Mouse (Mus musculus) cerebellum, adult 2 months (tissue): Measurements from ENCODE around the gene S1pr3. TPM values are rescaled to one million over a fixed set of nuclear protein-coding genes. Genes with fewer than 3 reads are reported as not detected.

Experiments used
- DNase-seq, 2 experiments: peaks; one replicate each; pipeline ENCODE4 v3.0.0; 2021
- H3K27ac ChIP-seq: fragments of 200-500 bp; 2 replicates; pipeline ENCODE4 v1.5.1; 2012; ENCODE audit warnings: low read length, control low read depth, inconsistent platforms; ENCODE audit not compliant: insufficient read depth
- H3K27me3 ChIP-seq: fragments of 200-500 bp; 2 replicates; pipeline ENCODE4 v1.6.1; 2012; ENCODE audit warnings: inconsistent platforms, mild to moderate bottlenecking, low read length, moderate library complexity; ENCODE audit not compliant: control insufficient read depth, insufficient read depth
- H3K4me1 ChIP-seq: fragments of 200-500 bp; 2 replicates; pipeline ENCODE4 v1.6.1; 2011; ENCODE audit warnings: low read length; ENCODE audit not compliant: control insufficient read depth, insufficient read depth
- H3K4me3 ChIP-seq: fragments of 200-500 bp; replicated peaks from 2 replicates; pipeline ENCODE3; 2011; ENCODE audit warnings: mild to moderate bottlenecking, low read depth, low read length, control low read depth; ENCODE audit not compliant: insufficient read depth
- CTCF ChIP-seq: fragments of 200-500 bp; IDR thresholded peaks from 2 replicates; pipeline ENCODE4 v1.5.1; 2011; ENCODE audit warnings: low read depth, mild to moderate bottlenecking, control low read depth, low read length, moderate library complexity, borderline replicate concordance; ENCODE audit not compliant: insufficient read depth
- POLR2A ChIP-seq: fragments of 200-500 bp; IDR thresholded peaks from 2 replicates; pipeline ENCODE4 v1.6.1; 2011; ENCODE audit warnings: low read length, control low read depth, borderline replicate concordance; ENCODE audit not compliant: insufficient read depth
- WGBS: fragments of 180-500 bp; shearing (Covaris S2); methylation state at CpG from one replicate; pipeline ENCODE4 v1.1.7; 2018; 5-methylcytosine and 5-hydroxymethylcytosine counted together
- polyA plus RNA-seq: library from polyadenylated mRNA; depleted of rRNA; stranded (reverse); fragments of >200 nt; gene quantifications from 2 replicates; pipeline ENCODE4 v1.2.3, GENCODE M21; 2012

The S1pr3 gene
- polyA plus RNA-seq, 1 experiment = 3.5 TPM

GRCm38 (mm10) chr13:51374026-51374807 lies 34.2 kb upstream of the S1pr3 start:
- H3K27me3 ChIP-seq = no peaks in the 10 kb centered on the region
- no peak for DNase-seq
- TF ChIP-seq POLR2A = no peak
- no peak for TF ChIP-seq CTCF
- no peak overlapping the region for H3K27ac ChIP-seq
- H3K4me1 ChIP-seq = no peaks in the 10 kb centered on the region
- H3K4me3 ChIP-seq = no peak overlapping the region
- 78% methylated on average over 21 of the region's 21 CpGs for WGBS

DNA sequence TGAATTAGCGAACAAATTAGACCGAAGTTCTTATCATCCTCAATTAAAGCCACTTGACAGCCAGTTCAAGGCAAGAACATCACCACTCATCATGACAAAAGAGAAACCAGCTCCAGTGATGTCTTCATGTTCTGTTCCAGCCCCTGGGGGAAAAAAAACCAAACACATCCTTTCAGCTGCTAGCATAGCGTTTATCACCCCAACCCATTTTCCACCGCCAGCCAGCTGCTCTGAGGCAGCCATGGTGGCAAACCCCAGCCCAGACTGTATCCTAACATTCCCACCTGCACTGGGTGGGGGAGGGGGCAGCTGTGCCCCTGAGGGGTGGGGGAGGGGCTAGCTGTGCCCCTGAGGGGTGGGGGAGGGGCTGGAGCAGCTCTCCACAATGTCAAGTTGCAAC lies 30.3 kb upstream of the S1pr3 start:
- DNase-seq = no peak
- Histone ChIP-seq H3K27me3 (no peaks in the 10 kb centered on the region), H3K4me1 (no peaks in the 10 kb centered on the region), H3K27ac (no peak overlapping the region), H3K4me3 (no peak overlapping the region)
- TF ChIP-seq POLR2A = no peak
- no peak for TF ChIP-seq CTCF
- WGBS = 53% methylated on average over 4 of the region's 4 CpGs

DNA sequence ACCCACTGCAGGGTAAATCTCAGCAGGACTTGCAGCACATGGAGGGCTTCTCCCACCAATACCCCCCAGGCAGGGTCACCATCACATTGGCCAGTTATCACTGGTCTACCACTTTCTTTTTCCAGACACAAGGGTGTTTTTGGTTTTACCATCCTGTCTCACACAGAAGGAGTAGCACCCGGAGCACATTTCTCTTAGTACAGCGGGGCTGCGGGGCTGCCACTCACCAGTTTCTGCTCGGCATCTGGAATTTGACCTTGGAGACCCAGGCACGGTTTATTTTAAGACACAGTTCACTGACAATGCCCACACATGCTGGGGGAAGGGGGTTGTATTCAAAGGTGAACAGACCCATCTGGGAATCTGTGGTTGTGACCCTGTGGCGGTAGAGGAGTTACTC lies 28.8 kb upstream of the S1pr3 start:
- 35% methylated on average over 6 of the region's 6 CpGs for WGBS
- TF ChIP-seq POLR2A (no peak), CTCF (no peak)
- no peaks in the 10 kb centered on the region for H3K4me1 ChIP-seq
- no peak for DNase-seq
- no peaks in the 10 kb centered on the region for H3K27me3 ChIP-seq
- H3K27ac ChIP-seq = no peak overlapping the region
- no peak overlapping the region for H3K4me3 ChIP-seq

GRCm38 (mm10) chr13:51381498-51381897 lies 26.9 kb upstream of the S1pr3 start:
- TF ChIP-seq CTCF = no peak
- no peak for TF ChIP-seq POLR2A
- H3K4me1 ChIP-seq = no peaks in the 10 kb centered on the region
- 92% methylated on average over 6 of the region's 6 CpGs for WGBS
- no peak for DNase-seq
- H3K4me3 ChIP-seq = no peak overlapping the region
- H3K27ac ChIP-seq = no peak overlapping the region
- no peaks in the 10 kb centered on the region for H3K27me3 ChIP-seq

- Histone ChIP-seq H3K27ac (no peak overlapping the region), H3K4me3 (no peak overlapping the region), H3K4me1 (no peaks in the 10 kb centered on the region), H3K27me3 (no peaks in the 10 kb centered on the region)
- 88% methylated on average over 2 of the region's 2 CpGs for WGBS
- TF ChIP-seq POLR2A (no peak), CTCF (no peak)
- no peak for DNase-seq
Observed at GRCm38 (mm10) chr13:51384899-51385298, 23.5 kb upstream of the S1pr3 start.

- H3K27me3 ChIP-seq = no peaks in the 10 kb centered on the region
- no peak overlapping the region for H3K27ac ChIP-seq
- WGBS = 72% methylated on average over 4 of the region's 4 CpGs
- no peak for DNase-seq
- no peak overlapping the region for H3K4me3 ChIP-seq
- no peaks in the 10 kb centered on the region for H3K4me1 ChIP-seq
- TF ChIP-seq POLR2A (no peak), CTCF (no peak)
Observed at GRCm38 (mm10) chr13:51387908-51388307, 20.5 kb upstream of the S1pr3 start.

- TF ChIP-seq POLR2A (no peak), CTCF (no peak)
- Histone ChIP-seq H3K4me1 (no peaks in the 10 kb centered on the region), H3K27ac (no peak overlapping the region), H3K4me3 (no peak overlapping the region), H3K27me3 (no peaks in the 10 kb centered on the region)
- WGBS = 71% methylated on average over 4 of the region's 4 CpGs
- DNase-seq = no peak
Observed at GRCm38 (mm10) chr13:51390398-51390797, 18.0 kb upstream of the S1pr3 start.

GRCm38 (mm10) chr13:51391359-51391916 lies 17.0 kb upstream of the S1pr3 start:
- 87% methylated on average over 6 of the region's 6 CpGs for WGBS
- TF ChIP-seq CTCF (no peak), POLR2A (no peak)
- no peak for DNase-seq

More at GRCm38 (mm10) chr13:51391359-51391916, 17.0 kb upstream of the S1pr3 start:
- H3K27me3 ChIP-seq = no peaks in the 10 kb centered on the region
- H3K4me3 ChIP-seq = no peak overlapping the region
- H3K27ac ChIP-seq = no peak overlapping the region
- H3K4me1 ChIP-seq = no peaks in the 10 kb centered on the region
